Mouse (Mus musculus) macrophage (primary cell): ENCODE measurements at regions not wholly inside any gene's neighbourhood (a gene's known extent, or its start where the extent isn't known, plus 50 kb on each side); places are given as distances from the start of the nearest gene placed in this dataset.

ENCODE experiments used
- H3K27ac ChIP-seq: fragments of 350-480 bp; formaldehyde crosslinking; 2 replicates; pipeline ENCODE4 v1.9.0; 2021
- H3K36me3 ChIP-seq: fragments of 350-480 bp; formaldehyde crosslinking; 2 replicates; pipeline ENCODE4 v1.9.0; 2021; ENCODE audit errors: inconsistent target
- H3K4me3 ChIP-seq: fragments of 350-480 bp; formaldehyde crosslinking; 2 replicates; pipeline ENCODE4 v1.9.0; 2021; ENCODE audit errors: inconsistent target
- H3K79me2 ChIP-seq: fragments of 350-480 bp; formaldehyde crosslinking; 2 replicates; pipeline ENCODE4 v1.9.0; 2021; ENCODE audit errors: inconsistent target
- WGBS: methylation state at CpG from one replicate; pipeline ENCODE4 v1.1.7; 2026; ENCODE audit warnings: inconsistent platforms; ENCODE audit not compliant: missing documents; 5-methylcytosine and 5-hydroxymethylcytosine counted together

DNA sequence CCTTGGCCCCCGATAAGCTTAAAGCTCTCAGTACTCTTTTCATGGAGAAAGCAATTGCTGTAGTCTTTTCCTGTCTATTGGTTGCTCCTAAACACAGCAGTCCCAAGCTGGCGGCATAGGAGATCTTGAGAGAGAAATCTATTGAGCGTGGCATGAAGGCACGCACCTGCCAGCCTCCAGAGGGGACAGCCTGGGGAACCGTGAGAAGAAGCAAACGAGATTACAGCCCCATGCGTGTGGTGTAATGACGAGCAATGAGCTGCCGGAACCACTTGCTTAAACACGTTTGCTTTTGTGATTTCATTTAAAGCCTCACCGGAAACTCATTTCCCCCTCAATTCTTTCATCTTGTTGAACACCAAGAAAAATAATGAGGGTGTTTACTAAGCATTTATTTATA is 72.0 kb upstream of the Tmem150c start:
- no peak overlapping the region for H3K27ac ChIP-seq
- no peaks in the 10 kb centered on the region for H3K36me3 ChIP-seq
- H3K4me3 ChIP-seq = no peak overlapping the region
- WGBS = 78% methylated on average over 11 of the region's 11 CpGs
- no peaks in the 10 kb centered on the region for H3K79me2 ChIP-seq

DNA sequence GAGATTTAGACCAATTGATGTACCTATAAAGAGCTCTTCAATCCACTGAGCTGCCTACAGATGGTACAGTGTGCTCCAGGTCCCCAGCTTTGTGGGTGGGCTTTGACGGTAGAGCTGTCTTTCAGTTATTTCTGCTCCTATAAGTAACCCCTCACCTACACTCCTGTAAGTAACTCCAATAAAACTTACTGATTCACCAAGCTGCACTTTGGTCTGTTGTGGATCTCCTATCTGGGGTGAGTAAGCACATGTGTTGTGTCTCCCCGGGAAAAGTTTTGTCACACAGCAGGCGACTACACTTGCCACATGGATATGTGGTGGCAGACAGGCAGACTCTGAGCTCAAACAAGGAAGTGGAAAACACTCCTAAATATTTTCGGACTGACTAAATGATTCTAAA is 70.4 kb upstream of the Tmem150c start:
- 95% methylated on average over 4 of the region's 4 CpGs for WGBS

DNA sequence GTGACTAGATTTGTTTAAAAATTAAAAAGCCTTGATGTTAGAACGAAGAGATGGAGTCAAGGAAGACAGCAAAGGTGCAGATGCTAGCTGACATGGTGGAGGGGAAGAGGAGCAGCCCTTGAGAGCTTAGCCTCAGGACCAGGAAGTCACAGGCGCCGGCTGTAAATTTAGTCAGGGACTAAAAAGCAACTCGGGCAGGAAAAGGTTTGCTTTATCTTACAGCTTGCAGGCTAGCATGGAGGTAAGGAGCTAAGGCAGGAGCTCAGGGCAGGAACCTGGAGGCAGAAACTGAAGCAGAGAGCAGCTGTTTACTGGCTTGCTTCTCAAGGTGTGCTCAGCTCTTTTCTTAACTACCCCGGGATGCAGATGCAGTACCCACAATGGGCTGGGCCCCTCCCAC is 68.3 kb upstream of the Tmem150c start:
- no peaks in the 10 kb centered on the region for H3K79me2 ChIP-seq
- 30% methylated on average over 5 of the region's 5 CpGs for WGBS

More for the DNA sequence above, 70.4 kb upstream of the Tmem150c start:
- Histone ChIP-seq H3K4me3 (no peak overlapping the region), H3K36me3 (no peaks in the 10 kb centered on the region), H3K27ac (no peak overlapping the region), H3K79me2 (no peaks in the 10 kb centered on the region)

GRCm38 (mm10) chr5:100226571-100227235 is 67.1 kb upstream of the Tmem150c start:
- Histone ChIP-seq H3K4me3 (no peak overlapping the region), H3K36me3 (no peaks in the 10 kb centered on the region), H3K27ac (no peak overlapping the region), H3K79me2 (no peaks in the 10 kb centered on the region)
- WGBS = 43% methylated on average over 15 of the region's 17 CpGs

More for the DNA sequence above, 68.3 kb upstream of the Tmem150c start:
- no peak overlapping the region for H3K4me3 ChIP-seq
- H3K36me3 ChIP-seq = no peaks in the 10 kb centered on the region
- no peak overlapping the region for H3K27ac ChIP-seq

- no peaks in the 10 kb centered on the region for H3K79me2 ChIP-seq
- no peak overlapping the region for H3K27ac ChIP-seq
- no peak overlapping the region for H3K4me3 ChIP-seq
- 90% methylated on average over 7 of the region's 7 CpGs for WGBS
- H3K36me3 ChIP-seq = no peaks in the 10 kb centered on the region
Observed at GRCm38 (mm10) chr5:100225491-100225890, 65.9 kb upstream of the Tmem150c start.

- Histone ChIP-seq H3K36me3 (no peaks in the 10 kb centered on the region), H3K79me2 (no peaks in the 10 kb centered on the region), H3K27ac (no peak overlapping the region), H3K4me3 (no peak overlapping the region)
- 92% methylated on average over 10 of the region's 10 CpGs for WGBS
Observed at GRCm38 (mm10) chr5:100224773-100225363, 65.3 kb upstream of the Tmem150c start.

DNA sequence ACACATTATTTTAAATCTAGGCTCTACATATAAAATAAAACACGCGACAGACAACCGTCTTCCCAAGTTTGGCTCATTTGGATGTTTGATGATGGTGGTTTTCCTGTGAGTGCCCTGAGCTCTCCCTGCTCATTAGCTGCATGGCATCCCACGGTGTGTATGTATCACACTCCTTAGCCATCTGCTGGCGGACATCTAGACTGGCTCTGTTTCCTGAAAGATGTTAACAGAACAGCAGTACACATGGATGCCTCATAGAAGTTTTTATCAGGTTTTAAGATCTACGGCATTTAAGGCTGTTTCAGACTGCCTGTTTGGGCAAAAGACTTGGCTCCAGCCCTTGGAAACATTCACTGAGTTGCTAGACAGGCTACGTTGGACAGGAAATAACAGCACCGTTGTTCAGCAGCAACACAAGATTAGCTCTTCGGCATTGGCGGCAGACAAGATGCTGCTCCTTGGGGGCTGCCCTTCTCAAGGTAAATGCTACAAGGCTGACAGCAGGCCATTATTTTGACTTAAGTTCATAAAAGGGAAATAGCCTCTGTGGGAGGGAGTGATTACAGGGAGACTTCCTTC is 61.5 kb upstream of the Tmem150c start:
- H3K36me3 ChIP-seq = no peaks in the 10 kb centered on the region
- H3K4me3 ChIP-seq = no peak overlapping the region
- WGBS = 52% methylated on average over 10 of the region's 10 CpGs
- H3K27ac ChIP-seq = no peak overlapping the region
- H3K79me2 ChIP-seq = no peaks in the 10 kb centered on the region

DNA sequence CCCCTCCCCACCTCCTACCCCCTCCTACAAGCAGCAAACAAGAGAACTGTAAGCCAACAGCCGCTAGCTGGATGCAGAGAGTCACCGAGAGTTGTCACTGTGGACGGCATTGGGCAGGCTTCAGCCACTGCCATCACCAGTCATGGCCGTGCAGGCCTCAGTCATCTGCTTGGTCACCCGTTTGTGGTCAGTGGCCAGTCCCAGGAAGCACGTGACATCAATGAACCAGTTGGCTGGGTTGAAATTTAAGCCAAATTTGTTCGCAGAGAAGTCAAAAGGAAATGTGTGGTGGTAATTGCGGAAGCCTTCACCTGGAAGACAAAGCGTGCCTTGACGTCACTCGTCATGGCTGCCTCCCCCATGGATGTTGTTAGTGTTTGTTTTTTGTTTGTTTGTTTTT is 60.7 kb upstream of the Tmem150c start:
- WGBS = 73% methylated on average over 11 of the region's 11 CpGs

DNA sequence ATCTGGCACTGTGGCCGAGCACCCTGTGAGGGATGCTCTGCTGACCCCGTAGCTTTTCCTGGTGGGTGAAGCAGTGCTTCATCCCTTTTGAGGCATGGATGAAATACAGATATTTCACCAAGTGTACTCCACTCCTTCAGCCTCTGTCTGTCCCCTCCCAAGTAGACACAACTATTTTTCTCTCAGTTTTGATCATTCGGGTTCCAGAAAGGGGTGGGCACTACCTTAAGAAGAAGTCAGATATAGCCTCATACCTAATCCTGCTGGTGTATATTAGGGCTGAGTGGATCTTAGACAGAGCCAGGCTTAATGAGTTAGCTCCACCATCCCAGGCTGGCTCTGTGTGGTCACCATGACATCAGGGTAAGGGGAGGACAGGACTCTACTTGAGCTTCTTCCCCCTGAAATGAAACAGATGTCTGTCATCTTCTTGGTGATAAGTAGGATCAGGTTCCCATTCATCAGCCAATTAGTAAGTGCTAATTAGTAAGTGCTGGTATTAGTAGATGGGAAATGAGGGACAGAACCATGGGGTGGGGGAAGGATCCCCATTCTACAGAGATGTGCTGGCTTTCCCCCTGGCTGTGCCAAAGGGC is 58.7 kb upstream of the Tmem150c start:
- whole genome bisulfite sequencing = 94% methylated on average over 3 of the region's 3 CpGs
- no peak overlapping the region for H3K4me3 ChIP-seq
- H3K36me3 ChIP-seq = no peaks in the 10 kb centered on the region
- no peaks in the 10 kb centered on the region for H3K79me2 ChIP-seq
- H3K27ac ChIP-seq = no peak overlapping the region

More for the DNA sequence above, 60.7 kb upstream of the Tmem150c start:
- H3K27ac ChIP-seq = no peak overlapping the region
- H3K79me2 ChIP-seq = no peaks in the 10 kb centered on the region
- H3K4me3 ChIP-seq = no peak overlapping the region
- no peaks in the 10 kb centered on the region for H3K36me3 ChIP-seq

GRCm38 (mm10) chr5:100217178-100218035 is 57.8 kb upstream of the Tmem150c start:
- no peak overlapping the region for H3K27ac ChIP-seq
- WGBS = 5% methylated on average over 17 of the region's 17 CpGs
- H3K4me3 ChIP-seq = peak overlapping the region; percentile 9; the same call in 1 of the 2 replicates

DNA sequence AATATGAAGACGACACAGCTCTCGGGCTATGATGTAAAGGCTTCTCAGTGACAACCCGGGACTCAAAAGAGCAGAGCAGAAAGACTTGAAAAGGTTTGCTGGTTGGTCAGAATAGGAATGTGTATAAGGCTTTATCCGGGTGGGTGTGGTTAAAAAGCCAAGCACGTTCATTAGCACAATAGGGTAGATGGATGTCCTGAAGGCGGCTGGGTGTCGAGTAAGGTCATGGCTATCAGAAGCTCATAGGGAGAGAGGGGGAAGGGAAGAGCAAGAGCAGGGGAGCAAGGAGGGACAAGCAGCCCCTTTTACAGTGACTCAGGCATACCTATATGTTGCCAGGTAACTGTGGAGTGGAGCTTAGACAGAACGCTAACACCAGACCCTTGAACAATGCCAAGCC is 54.3 kb upstream of the Tmem150c start:
- WGBS = 92% methylated on average over 8 of the region's 8 CpGs
- Histone ChIP-seq H3K79me2 (no peaks in the 10 kb centered on the region), H3K27ac (no peak overlapping the region), H3K4me3 (no peak overlapping the region), H3K36me3 (no peaks in the 10 kb centered on the region)

More at GRCm38 (mm10) chr5:100217178-100218035, 57.8 kb upstream of the Tmem150c start:
- no peaks in the 10 kb centered on the region for H3K36me3 ChIP-seq
- no peaks in the 10 kb centered on the region for H3K79me2 ChIP-seq

DNA sequence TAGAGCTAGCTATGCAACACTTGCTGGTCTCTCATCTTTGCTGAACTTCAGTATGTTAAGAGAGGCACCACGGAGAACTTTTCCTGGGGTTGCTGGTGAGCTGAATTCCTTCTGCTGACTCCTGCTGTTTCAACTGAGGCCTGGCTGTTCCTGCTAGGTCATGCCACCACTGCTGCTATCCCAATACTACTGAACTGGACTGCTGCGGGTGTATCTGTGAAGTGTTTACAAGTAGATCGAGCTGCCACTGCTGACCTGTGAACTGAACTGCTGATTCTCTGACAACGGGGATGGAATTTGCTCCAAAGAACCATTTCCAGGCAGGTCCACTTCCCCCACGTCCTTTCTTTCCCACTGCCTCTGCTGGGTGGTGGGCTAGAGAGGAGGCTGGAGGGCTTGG is 51.1 kb upstream of the Tmem150c start:
- H3K27ac ChIP-seq = no peak overlapping the region
- H3K36me3 ChIP-seq = no peaks in the 10 kb centered on the region
- no peak overlapping the region for H3K4me3 ChIP-seq
- 97% methylated on average over 5 of the region's 5 CpGs for WGBS
- no peaks in the 10 kb centered on the region for H3K79me2 ChIP-seq
